Mouse (Mus musculus) heart, postnatal 0 days (tissue): ENCODE results near the gene Cpa4.

Source experiments
- CTCF ChIP-seq: IDR thresholded peaks from 2 replicates; pipeline ENCODE4 v1.5.1; 2016; ENCODE audit warnings: antibody characterized with exemption, control low read depth, low read depth
- EP300 ChIP-seq: IDR thresholded peaks from 2 replicates; pipeline ENCODE4 v1.6.1; 2016; ENCODE audit warnings: antibody characterized with exemption, low read depth

GRCm38 (mm10) chr6:30535340-30535739, 32.8 kb upstream of the Cpa4 start:
- TF ChIP-seq CTCF (peak; percentile 75), EP300 (no peak)
